Mouse (Mus musculus) lung, postnatal 36 days (tissue): ENCODE data around the gene Kcnmb3.
"Not testable (repeated sequence)": the region's sequence is repeated elsewhere in the genome, so short reads cannot be mapped to it uniquely, and the experiment has no call there.

Experiments
- DNase-seq: peaks from one replicate; pipeline ENCODE4 v3.0.0; 2022; ENCODE audit warnings: mixed read lengths

The Kcnmb3 gene

GRCm38 (mm10) chr3:32429351-32429750, 62.7 kb downstream of the Kcnmb3 start:
- not testable (repeated sequence) for DNase-seq

GRCm38 (mm10) chr3:32428921-32429320, 63.1 kb downstream of the Kcnmb3 start:
- DNase-seq, result peak; percentile 80

DNA sequence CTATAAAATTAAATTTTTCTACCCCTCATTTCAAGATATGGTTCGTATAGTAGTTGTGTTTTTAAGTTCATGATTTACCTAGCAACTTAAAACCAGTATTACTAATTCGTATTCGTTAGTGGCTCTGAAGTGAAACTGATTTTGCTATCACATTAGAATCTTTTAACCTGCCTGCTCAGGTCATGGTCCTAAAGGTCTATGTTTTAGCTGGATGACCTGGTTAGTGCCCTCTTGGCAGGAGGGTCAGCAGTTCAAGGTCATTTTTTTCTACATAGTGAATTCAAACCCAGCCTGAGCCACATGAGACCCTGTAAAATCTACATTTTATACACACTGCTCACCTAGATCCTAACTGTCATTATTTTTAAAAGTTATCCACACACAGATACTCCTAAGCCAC, 63.7 kb downstream of the Kcnmb3 start:
- DNase-seq, result no peak

DNA sequence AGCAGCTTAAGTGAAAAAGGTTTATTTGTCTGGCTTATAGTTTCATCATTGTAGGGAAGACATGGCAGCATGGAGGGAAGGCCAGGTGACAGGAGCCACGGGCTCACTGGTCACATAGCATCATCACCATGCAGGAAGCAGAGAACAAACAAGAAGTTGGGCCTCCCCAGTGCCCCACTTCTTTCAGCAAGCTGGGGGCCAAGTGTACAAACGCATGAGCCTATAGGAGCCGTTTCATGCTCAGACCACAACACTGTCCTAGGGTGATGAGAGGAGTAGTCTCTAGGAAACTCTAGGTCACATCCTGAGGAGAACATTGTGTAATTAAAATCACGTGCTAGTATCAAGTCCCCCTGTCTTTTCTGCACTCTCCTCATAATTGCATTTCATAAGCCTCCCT, 64.3 kb downstream of the Kcnmb3 start:
- DNase-seq, result no peak
